Mouse (Mus musculus) cerebellum, adult 11-12 months (tissue): ENCODE data around the gene Tesc.
A peak's percentile ranks its signal among the peaks of the same experiment; 100 is the strongest.

ENCODE experiments used
- DNase-seq: peaks from one replicate; pipeline ENCODE4 v3.0.0; 2022

Gene Tesc

GRCm38 (mm10) chr5:118045385-118045784, 17.8 kb downstream of the Tesc start:
- DNase-seq: no peak

- DNase-seq: no peak
Measured at GRCm38 (mm10) chr5:118047091-118047757, 19.7 kb downstream of the Tesc start.

GRCm38 (mm10) chr5:118048412-118048811, 20.9 kb downstream of the Tesc start:
- no peak for DNase-seq

- DNase-seq: no peak
Measured at GRCm38 (mm10) chr5:118048928-118049327, 21.4 kb downstream of the Tesc start.

- DNase-seq: no peak
Measured at GRCm38 (mm10) chr5:118050743-118051142, 23.2 kb downstream of the Tesc start.

- DNase-seq: peak; percentile 85
Measured at GRCm38 (mm10) chr5:118051981-118052662, 24.6 kb downstream of the Tesc start.

GRCm38 (mm10) chr5:118053205-118053604, 25.7 kb downstream of the Tesc start:
- no peak for DNase-seq

- DNase-seq: peak; percentile 64
Measured at GRCm38 (mm10) chr5:118057508-118058111, 30.1 kb downstream of the Tesc start.

GRCm38 (mm10) chr5:118058858-118059257, 31.3 kb downstream of the Tesc start:
- no peak for DNase-seq

GRCm38 (mm10) chr5:118059646-118060045, 32.1 kb downstream of the Tesc start:
- peak; percentile 65 for DNase-seq

- DNase-seq: peak; percentile 76
Measured at GRCm38 (mm10) chr5:118061391-118061790, 33.8 kb downstream of the Tesc start.

- peak; percentile 67 for DNase-seq
Measured at GRCm38 (mm10) chr5:118063181-118063621, 35.7 kb downstream of the Tesc start.

- peak; percentile 66 for DNase-seq
Measured at GRCm38 (mm10) chr5:118064284-118064901, 36.9 kb downstream of the Tesc start.

GRCm38 (mm10) chr5:118065516-118066255, 38.1 kb downstream of the Tesc start:
- peak; percentile 93 for DNase-seq

- peak; percentile 88 for DNase-seq
Measured at GRCm38 (mm10) chr5:118066828-118067227, 39.3 kb downstream of the Tesc start.

GRCm38 (mm10) chr5:118067572-118067971, 40.0 kb downstream of the Tesc start:
- no peak for DNase-seq

- no peak for DNase-seq
Measured at GRCm38 (mm10) chr5:118067984-118068494, 40.5 kb downstream of the Tesc start.

- DNase-seq: peak; percentile 87
Measured at GRCm38 (mm10) chr5:118069315-118069714, 41.8 kb downstream of the Tesc start.

GRCm38 (mm10) chr5:118071766-118072165, 44.2 kb downstream of the Tesc start:
- no peak for DNase-seq

- DNase-seq: no peak
Measured at GRCm38 (mm10) chr5:118073213-118073773, 45.8 kb downstream of the Tesc start.

- peak; percentile 74 for DNase-seq
Measured at GRCm38 (mm10) chr5:118076721-118077592, 49.4 kb downstream of the Tesc start.
